Mouse (Mus musculus): ENCODE data around the gene 9330161L09Rik.

DNA sequence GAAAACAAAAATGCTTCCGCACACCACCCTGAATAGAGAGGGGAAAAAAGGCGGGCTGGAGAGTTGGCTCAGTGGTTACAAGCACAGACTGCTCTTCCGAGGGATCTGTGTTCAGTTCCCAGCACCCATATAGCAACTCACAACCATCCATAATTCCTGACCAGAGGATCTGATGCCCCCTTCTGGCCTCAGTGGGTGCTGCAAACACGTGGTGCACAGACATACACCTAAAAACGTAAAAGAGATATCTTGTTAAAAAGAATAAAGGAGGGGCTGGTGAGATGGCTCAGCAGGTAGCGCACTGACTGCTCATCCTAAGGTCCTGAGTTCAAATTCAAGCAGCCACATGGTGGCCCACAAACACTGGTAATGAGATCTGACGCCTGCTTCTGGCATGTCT, 19.1 kb upstream of the 9330161L09Rik start:
- TF ChIP-seq TAL1 (conservative IDR thresholded peaks at IDR 0.05; ENCODE audit: low read depth, low read length), result no peak
- no peak for TF ChIP-seq CTCF (IDR thresholded peaks at IDR 0.05; ENCODE audit: low read depth, low read length)
